Mouse (Mus musculus) ovary, postnatal 14 days (tissue): ENCODE data around the gene Wsb2.
"Not testable (repeated sequence)": the region's sequence is repeated elsewhere in the genome, so short reads cannot be mapped to it uniquely, and the experiment has no call there.

Experiments
- DNase-seq: peaks from one replicate; pipeline ENCODE4 v3.0.0; 2022; ENCODE audit warnings: low spot score

Gene Wsb2

GRCm38 (mm10) chr5:117357129-117357477 is at the start of gene Wsb2:
Gene Wsb2 (plus strand): TSS chr5:117357304.
- peak; percentile 73 for DNase-seq

GRCm38 (mm10) chr5:117307699-117308098 is 49.4 kb upstream of the Wsb2 start:
- peak; percentile 67 for DNase-seq

- DNase-seq, result peak; percentile 50
These were observed 43.7 kb upstream of the Wsb2 start for GRCm38 (mm10) chr5:117313420-117313819.

- DNase-seq, result no peak
These were observed 43.2 kb upstream of the Wsb2 start for GRCm38 (mm10) chr5:117313909-117314308.

- DNase-seq, result no peak
These were observed 42.3 kb upstream of the Wsb2 start for GRCm38 (mm10) chr5:117314587-117315428.

- DNase-seq, result peak; percentile 64
These were observed 38.1 kb upstream of the Wsb2 start, which contains the start of gene Vsig10 for GRCm38 (mm10) chr5:117318741-117319629. Gene Vsig10 (plus strand): TSS chr5:117319083.

GRCm38 (mm10) chr5:117323751-117324150 is 33.4 kb upstream of the Wsb2 start:
- no peak for DNase-seq

- DNase-seq, result no peak
These were observed 30.7 kb upstream of the Wsb2 start for GRCm38 (mm10) chr5:117326408-117326807.

GRCm38 (mm10) chr5:117330457-117330856 is 26.6 kb upstream of the Wsb2 start:
- no peak for DNase-seq

GRCm38 (mm10) chr5:117337999-117338398 is 19.1 kb upstream of the Wsb2 start:
- no peak for DNase-seq

- DNase-seq, result no peak
These were observed 18.6 kb upstream of the Wsb2 start for GRCm38 (mm10) chr5:117338503-117338902.

GRCm38 (mm10) chr5:117340081-117340480 is 17.0 kb upstream of the Wsb2 start:
- DNase-seq, result no peak

GRCm38 (mm10) chr5:117341896-117342295 is 15.2 kb upstream of the Wsb2 start:
- DNase-seq, result no peak

- not testable (repeated sequence) for DNase-seq
These were observed 12.6 kb upstream of the Wsb2 start for GRCm38 (mm10) chr5:117344496-117344895.

GRCm38 (mm10) chr5:117345432-117345976 is 11.6 kb upstream of the Wsb2 start:
- no peak for DNase-seq

- DNase-seq, result no peak
These were observed 10.8 kb upstream of the Wsb2 start for GRCm38 (mm10) chr5:117346281-117346680.

- DNase-seq, result no peak
These were observed 10.1 kb upstream of the Wsb2 start for GRCm38 (mm10) chr5:117347011-117347410.

GRCm38 (mm10) chr5:117347838-117348237 is 9.3 kb upstream of the Wsb2 start:
- DNase-seq, result no peak

- DNase-seq, result peak; percentile 52
These were observed 8.8 kb upstream of the Wsb2 start for GRCm38 (mm10) chr5:117348279-117348678.

- no peak for DNase-seq
These were observed 3.0 kb upstream of the Wsb2 start for GRCm38 (mm10) chr5:117354121-117354520.

- no peak for DNase-seq
These were observed 1.3 kb upstream of the Wsb2 start for GRCm38 (mm10) chr5:117355648-117356303.
